Mouse (Mus musculus): ENCODE results near the gene Klc4.
A peak's percentile ranks its signal among the peaks of the same experiment; 100 is the strongest.

Klc4 gene

DNA sequence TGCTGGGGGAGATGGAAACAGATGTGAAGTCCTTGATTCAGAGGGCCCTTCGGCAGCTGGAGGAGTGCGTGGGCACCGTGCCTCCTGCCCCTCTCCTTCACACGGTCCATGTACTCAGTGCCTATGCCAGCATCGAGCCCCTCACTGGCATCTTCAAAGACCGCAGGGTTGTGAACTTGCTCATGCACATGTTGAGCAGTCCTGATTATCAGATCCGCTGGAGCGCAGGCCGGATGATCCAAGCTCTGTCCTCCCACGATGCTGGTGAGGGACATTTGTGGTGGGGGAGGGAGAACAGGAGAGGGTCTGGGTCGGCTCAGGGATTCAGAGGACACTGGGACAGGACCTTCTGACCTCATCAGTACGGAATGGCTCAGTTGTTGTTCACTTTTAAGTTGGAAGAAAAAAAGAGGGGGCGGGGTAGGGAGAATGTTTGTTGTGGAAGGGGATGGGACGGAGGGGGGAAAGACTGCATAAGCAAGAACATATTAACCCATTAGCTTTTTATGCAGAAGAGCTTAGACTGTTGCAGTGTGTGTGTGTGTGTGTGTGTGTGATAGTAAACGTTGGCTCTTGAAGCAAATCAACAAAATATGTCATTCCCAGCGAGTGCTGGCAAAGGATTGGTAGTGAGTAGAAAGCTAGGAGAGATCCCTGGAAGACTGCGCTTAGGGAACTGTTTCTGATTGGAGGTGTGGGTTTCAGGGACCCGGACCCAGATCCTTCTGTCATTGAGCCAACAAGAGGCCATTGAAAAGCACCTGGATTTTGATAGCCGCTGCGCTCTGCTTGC lies 6.1 kb upstream of the Klc4 start:
- no peak for DNase-seq (ENCODE audit: low spot score)

DNA sequence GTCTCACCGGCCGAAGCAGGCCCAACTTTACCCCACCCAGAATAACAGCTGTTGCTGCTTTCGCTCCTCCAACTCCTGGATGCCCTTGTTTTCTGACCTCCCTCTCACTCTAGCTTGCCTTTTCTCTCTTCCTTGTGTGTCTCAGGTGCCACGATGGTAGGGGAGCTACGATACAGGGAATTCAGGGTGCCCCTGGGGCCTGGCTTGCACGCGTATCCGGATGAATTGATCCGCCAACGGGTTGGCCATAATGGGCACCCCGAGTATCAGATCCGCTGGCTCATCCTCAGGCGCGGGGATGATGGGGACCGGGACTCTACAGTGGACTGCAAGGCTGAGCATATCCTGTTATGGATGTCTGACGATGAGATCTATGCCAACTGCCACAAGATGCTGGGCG lies 5.5 kb upstream of the Klc4 start:
- DNase-seq (ENCODE audit: low spot score) = no peak

DNA sequence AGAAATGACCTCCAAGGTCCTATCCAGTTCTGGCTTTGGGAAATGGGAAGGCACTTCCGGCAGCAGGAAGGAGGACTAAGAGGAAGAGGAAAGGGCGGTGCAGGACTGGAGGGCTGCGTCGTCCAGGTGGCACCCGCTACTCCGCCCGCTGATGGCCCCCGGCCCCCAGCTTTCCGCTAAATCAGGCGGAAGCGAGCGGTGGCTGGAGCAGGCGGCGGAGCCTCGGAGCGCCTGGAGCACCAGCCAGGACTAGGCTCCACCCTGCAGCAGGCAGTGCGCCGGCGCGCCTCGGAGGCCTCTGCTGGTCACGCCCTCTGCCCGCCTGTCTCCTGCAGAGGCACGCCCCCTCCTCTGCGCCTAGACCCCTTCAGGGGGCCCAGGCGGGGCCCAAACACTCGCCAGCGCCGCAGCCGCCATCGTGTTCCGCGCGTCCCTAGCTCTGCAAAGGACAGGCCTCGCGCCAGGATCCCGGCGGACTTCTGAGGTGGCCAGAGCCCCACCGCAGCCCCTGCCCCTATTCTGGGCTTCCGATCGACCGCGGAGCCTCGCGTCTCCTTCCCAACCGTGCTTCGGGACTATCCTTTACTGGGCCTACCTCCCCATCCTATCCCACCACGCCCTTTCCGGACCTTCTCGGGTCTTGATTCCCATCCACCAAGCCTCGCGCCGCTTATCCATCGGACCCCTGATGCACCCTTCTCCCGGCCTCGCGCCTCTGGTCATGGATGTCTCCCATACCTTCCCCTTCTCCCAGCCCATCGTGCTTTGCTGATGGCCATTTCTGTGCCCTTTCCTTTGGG lies 4.6 kb upstream of the Klc4 start, which contains the start of gene Cul7:
Gene Cul7, plus strand, starts transcription at position 106 of the 800 bp plus-strand sequence.
- DNase-seq (ENCODE audit: low spot score) = peak; percentile 95

DNA sequence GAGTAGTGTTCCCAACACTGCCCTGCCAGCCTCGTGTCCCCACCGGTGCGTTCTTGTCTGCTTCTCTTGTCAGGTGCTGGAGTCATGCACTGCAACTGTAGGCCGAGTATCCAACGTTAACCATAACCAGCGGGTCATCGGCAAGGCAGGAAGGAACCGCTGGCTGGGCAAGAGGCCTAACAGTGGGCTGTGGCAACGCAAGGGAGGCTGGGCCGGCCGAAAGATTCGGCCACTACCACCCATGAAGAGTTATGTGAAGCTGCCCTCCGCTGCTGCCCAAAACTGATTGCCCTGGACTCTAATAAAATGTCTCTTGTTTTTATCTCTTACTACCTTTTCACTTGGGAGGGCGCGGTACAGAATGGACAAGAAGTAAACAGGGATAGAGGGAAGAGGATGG lies 4.0 kb upstream of the Klc4 start:
- no peak for DNase-seq (ENCODE audit: low spot score)

DNA sequence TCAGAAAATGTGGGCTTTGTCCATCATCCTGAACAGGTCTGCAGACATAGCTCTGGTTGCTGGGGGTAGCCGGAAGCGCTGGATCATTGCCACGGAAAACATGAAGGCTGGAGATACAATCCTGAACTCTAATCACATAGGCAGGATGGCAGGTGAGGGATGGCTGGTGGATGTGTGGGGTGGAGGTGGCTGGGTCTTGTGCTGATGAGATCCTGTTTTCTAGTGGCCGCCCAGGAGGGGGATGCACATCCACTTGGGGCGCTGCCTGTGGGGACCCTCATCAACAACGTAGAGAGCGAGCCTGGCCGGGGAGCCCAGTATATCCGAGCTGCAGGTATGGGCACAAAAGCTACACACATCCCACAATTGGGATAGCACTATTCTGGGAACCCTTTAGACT lies 2.6 kb upstream of the Klc4 start:
- DNase-seq (ENCODE audit: low spot score) = no peak

DNA sequence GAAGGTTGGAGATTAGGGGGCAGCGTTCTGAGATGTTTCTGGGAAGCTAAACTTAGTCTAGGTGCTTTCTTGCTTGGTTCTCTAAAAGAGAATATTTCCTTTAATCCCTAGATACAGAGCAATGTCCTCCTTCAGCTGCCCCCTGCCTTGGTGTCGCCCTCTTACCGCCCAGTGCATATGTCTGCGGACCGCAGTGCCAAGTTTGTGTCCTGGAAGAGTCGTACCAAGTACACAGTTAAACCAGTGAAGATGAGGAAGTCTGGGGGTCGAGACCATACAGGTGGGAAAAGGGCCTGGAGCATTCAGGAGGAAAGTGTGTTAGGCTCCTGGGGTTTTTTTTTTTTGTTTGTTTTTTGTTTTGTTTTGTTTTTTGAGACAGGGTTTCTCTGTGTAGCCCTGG lies 1.5 kb upstream of the Klc4 start:
- no peak for DNase-seq (ENCODE audit: low spot score)

DNA sequence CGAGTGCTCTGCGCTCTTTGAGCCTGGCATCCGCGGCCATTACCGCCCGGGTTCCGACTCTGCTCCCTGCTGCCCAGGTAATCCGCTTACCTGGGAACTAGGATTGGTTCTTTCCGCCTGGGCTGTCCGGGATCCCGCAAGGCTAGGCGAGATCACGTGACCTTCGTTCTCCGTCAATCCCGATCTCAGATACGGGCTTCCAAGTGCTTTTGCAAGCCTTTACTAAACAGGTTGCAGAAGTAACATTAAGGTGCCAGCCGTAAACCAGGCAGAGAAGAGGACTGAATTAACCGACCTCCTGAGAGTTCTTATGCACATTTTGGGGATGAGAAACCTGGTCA lies 470 bp upstream of the Klc4 start:
- DNase-seq (ENCODE audit: low spot score) = no peak

DNA sequence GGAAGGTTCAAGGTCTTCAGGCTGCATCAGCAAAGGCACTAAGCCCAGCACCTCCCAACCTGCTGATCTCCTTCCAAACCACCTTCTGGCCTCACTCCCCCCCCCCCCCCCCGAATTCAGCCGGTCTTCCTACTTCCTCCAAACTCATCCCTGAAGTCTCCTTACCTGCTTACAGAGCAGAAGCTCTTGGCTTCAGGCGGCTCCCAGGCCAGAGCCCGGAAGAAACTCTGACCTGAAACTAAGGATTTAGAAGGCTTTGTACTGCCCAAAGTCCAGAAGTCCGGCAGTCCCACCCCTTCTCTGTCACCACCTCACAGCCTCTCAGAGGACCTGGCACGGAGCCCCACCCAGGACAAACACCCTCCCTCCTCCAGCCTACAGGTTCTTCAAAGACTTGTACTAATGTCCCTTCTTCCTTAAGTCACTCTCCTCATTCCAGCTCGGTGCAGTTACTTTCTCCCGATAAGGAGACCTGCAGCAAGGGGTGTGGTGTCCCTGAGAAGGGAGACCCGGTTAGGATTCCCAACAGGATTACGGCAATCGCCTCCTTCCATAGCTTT lies 826 bp downstream of the Klc4 start:
- peak; percentile 55 for DNase-seq (ENCODE audit: low spot score)

DNA sequence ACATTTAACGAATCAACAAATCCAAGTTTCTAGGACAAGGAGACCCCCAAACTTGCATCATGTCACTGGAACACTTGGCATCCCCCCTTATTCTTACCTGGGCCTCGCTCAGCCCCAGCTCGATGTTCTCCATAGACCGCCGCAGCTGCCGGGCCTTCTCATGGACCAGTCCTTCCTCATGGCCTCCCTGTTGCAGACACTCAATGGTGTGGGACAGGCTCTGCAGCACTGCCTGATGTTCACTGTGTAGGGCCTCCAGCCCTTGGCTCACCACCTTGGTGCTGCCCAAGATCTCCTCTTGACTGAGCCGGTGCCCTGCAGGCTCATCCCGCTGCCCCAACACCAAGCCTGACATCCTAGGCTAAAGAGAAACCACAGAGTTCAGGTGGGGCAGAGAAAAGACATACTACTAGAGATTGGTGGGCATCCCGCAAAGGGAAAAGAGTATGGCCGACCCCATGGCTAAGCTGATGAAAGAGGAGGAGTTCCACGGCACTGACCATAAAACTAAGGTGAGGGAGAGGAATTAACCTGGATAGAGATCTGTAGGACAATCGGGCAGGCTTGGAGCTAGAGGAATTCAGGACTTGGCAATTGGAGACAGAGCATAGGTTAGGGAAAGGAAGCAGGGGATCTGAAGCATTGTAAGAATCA lies 1.5 kb downstream of the Klc4 start:
- no peak for DNase-seq (ENCODE audit: low spot score)

DNA sequence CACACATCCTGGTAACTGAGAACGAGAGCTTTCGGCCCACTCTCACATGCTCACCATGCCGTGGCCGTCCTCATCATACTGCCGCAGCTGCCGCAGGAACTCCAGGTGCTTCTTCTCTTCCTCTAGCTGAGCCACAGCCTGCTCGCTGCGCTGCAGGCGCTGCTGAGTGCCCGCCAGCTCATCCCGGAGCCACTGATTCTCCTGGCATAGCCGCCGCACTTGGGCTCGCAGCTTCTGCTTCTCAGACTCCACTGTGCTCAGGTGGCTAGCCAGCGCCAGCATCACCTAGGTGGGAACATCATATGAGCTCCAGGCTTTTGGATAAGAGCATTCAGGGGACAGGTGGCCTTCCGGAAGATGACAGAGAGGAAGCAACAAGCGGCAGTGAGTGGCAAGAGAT lies 3.8 kb downstream of the Klc4 start:
- no peak for DNase-seq (ENCODE audit: low spot score)

DNA sequence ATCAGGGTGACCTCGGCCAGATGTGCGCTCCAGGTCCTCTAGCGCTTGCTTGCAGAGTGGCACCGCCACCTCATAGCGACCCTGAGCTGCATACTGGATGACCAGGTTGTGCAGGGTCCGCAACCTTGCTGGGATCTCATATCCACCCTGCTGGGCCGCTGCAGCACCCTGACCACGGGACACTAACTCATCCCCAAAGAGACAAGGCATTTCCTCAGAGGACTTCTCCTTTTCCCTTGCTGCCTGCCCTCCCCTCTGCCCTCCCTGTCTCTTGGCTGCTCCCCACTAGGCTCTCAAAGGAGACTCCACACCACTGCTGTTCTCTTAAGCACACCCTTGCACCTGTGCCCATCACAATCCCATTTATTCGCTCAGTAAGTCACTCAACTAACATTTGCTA lies 5.9 kb downstream of the Klc4 start:
- no peak for DNase-seq (ENCODE audit: low spot score)

DNA sequence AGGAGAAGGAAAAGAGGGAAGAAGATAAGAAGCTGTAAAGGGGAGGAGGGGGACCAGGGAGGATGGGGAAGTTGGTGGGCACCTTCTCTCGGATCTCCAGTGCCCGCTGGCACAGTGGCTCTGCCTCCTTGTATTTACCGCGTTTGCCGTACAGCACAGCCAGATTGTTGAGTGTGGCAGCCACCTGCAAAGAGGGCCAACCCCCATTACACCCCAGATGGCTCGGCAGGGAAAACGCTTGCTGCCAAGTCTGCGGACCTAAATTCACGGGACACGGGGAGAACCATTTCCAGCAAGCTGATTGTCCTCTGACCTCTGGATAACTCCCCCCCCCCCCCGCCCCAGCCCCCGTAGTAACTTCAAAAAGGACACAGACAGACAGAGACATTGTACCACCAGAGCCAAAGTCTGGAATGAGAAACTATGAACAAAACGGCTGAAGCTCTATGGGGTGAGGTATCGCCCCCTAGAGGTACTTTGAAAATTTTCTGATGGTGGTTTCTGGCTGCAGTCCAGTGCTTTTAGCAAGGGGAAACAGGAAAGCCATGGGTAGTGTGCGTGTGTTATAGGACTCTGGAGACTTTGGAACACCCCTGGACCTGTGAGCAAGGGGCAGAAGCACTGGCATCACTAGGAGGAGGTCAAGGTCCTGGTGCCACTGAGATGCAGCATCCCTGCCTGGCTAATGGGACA lies 8.8 kb downstream of the Klc4 start:
- peak; percentile 85 for DNase-seq (ENCODE audit: low spot score)

DNA sequence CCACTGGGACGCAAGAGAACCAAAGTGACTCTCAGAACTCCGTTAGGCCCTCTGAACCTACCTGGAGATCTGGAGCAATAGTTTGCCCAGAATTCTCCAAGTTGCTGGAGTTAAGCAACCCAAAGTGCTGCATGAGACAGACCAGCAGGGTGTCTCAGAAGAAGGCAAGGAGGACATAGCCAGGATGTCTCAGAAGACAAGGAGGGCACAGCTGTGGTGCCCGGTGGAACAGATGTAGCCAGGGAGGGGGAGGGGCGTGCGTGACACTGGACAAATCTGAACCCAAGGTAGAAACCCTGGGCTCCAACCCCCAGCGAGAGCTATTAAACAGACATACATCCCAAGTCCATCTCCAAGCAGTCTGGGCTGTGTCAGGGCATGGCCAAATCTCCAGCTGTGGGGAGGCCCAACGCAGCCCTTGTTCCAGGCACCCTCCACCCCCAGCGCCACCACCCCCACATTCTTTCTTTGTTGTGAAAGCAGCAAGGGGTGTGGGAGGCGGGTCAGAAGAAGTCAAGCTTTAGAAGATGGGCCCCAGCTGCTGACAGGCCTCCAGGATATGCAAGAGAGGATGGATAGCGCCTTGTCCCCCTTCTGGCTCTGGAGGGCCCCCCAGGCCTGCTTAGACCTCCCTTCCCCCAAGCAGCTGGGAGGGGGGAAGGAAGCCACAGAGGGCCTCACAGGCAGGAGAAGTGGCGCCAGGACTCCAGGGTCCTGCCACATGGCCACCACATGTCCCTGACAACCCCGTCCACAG lies 16.0 kb downstream of the Klc4 start:
- DNase-seq (ENCODE audit: low spot score) = peak; percentile 64

DNA sequence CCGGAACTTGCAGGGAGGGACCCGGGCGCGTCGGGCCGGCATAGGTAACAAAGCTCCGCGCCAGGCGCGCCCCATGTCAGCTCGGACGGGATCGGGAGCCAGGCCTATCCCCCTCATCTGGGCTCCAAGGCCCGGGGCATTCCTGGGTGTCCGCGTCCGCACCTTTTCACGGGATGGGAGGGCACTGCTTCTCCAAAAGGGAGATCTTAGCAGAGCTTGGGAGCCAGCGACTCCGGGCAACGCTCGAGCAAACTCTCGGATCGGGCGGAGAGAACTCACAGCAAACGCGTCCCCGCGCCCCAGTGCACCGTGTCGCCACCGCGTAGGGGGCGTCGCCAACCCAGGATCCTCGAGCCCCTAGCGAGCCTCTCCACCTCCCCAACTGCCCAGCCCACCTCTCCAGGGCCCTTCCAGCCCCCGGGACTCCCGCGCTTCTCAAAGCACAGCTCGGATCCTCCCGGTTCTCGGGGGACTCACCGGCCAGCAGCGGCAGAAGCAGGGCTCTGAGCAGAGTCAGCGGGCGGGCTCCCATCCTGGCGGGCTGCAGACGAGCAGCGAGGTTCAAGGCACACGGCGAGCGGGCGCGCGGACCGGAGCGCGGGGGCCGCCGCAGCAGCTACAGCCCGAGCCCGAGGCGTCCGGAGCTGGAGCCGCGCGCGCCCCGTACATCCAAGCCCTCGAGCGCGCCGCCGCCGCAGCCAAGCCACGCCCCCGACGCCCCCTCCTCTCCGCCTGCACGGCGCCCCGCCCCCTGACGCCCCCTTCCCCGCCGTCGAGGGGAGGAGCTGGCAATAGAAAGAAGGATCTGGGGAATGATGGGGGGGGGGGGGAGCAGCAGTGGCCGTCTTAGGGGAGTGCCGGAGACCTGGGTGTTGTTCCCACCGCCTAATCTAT lies 16.8 kb downstream of the Klc4 start, which contains the start of gene Ptk7:
Gene Ptk7, minus strand, starts transcription at position 714 of the 894 bp plus-strand sequence.
- DNase-seq (ENCODE audit: low spot score) = peak; percentile 71

DNA sequence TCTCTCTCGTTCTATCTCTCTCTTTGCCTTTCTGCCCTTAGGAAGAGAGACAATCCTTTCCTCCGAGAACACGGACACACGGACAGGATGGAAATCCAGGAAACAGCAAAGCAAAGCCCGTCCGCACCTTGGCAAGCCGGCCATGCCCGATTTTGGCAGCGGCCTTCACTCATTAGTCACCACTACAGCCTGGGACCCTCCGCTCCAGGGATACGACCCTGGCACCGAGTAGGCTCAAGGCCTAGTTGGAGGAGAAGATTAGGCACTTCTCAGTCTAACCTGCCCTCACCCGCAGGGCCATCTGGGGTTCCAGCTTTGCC lies 17.4 kb downstream of the Klc4 start:
- DNase-seq (ENCODE audit: low spot score) = peak; percentile 61

DNA sequence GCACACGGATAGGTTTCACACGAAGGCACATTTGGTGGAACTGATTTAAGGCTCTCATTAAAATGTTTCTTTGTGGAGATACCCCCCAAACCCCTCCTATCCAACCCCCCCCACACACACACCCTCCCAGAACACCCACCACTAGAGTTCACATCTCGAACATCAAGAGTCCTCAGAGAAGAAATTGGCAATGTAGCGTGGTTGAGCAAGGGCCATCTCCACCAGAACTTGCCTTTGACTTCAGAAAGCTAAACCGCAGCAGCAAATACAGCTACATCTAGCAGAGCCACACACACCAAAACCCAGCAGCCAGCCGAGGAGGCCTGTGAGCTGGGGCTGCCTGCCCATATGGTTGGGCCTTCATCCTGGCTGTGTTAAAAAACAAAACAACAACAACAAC lies 18.4 kb downstream of the Klc4 start:
- DNase-seq (ENCODE audit: low spot score) = no peak

DNA sequence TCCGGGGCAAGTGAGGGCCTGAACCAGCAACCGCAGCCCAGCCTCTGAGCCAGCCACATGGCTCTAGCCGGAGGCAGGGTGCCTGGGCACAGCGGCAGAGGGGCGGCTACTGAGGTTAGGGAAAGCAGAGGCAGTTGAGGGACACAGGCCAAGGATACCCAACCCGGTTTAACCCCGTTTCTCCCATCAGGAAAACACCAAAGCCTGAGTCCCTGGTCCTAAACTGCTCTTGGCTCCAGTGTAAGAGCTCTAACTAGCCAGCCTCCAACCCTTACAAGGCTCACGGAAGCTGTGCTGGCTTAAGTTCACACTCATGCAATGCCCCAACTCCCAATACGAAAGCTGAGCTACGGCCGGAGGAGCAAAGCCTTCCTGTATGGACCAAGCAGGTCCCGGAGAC lies 21.2 kb downstream of the Klc4 start:
- DNase-seq (ENCODE audit: low spot score) = no peak

DNA sequence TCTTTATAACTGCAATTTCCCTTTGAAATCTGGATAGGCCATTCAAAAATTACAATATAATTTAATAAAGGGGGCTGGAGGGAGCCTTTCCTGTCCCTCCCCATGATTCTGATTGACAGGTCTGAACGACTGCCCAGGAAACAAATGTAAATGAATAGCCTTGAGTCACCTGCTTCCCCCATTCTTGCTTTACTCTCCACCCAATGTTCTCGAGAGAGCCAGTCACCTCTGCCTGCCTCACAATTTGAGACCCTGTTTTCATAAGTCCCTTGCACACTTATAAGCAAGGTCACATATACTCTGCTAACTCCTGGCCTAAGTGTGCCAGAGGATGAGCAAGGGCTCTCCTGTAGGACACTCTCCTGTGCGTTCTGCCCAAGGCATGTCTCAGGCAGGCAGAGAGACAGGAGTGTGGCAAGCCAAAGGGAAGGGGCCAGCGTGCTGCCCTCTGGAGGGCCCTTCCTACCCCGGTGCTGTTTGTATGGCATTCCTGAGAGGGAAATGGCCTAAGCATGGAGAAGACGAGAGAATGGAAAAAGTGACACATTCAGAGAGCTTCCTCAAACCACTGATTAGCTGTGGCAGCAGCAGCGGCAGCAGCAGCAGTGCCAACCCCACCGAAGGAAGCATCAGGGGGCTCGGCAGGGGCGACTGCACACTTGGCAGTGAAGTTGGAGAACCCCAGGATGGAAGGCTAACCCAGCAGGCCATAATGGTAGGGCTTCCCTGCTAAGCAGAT lies 21.8 kb downstream of the Klc4 start:
- no peak for DNase-seq (ENCODE audit: low spot score)

DNA sequence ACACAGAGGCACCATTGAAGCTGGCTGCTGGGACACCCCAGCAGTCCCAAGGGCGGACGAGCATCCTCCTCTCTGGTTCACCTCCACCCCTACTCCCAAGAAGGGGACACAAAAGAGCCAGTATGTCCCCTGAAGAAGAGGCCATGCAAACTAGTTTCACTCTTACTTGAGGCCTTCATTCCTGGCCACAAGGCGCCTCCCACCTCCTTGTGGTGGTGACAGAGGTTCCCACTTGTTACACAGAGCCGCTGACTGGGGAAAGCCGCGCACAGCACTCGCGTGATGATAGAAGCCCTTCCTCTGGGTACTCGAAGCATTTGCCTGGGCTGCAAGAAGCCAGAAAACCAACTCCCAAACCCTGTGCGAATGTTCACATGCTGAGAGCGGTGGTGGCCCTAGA lies 23.6 kb downstream of the Klc4 start:
- no peak for DNase-seq (ENCODE audit: low spot score)

DNA sequence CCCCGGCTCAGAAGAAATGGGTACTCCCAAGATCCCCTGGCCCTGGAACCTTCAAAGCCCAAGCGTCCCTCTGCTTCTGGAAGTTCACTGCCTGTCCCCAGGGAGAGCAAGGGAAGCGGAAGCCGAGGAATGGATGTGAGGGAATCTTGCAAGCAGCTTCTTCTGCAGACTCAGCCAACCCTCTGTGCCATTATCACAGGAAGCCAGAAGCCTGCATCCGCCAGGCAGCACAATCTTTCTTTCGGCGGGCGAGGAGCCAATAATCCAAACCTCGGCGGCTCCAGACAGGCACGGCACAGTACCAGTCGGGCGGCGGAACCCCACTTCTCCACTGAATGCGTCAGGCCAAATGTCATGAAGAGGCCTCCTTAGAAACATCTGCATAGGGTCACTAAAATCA lies 24.5 kb downstream of the Klc4 start:
- peak; percentile 70 for DNase-seq (ENCODE audit: low spot score)

Measured in MN1 (cell line).